Mouse (Mus musculus): ENCODE measurements around the gene Engase.

DNA sequence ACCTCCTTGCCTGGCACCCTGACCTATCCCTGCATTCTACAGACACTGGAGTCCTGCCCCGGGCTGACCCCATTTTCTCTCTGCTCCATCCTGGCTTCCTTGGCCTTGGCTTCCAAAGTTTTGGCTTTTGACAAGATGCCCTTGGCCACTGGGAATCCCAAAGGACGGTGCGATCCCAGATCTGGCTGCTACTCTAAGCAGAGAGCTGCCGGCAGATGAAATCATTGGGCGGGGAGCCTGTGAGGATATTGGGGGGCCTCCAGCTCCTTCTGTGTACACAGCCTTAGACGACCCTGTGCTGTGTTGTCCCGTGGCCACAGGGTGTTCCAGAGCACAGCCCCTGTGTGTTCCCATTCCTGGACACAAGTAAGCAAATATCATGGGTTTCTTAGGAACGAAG lies 28.2 kb upstream of the Engase start:
- TF ChIP-seq CTCF (IDR thresholded peaks at IDR 0.05; ENCODE audit: low read depth) (no peak), EP300 (IDR thresholded peaks at IDR 0.05; ENCODE audit: low read depth) (no peak)

All from liver, postnatal 0 days (tissue).